Comparison of ENCODE assay signal across 34 mouse cellular contexts in genomic region chr1:18223385-18223945, GRCm38 (mm10). TPM values are rescaled to one million over a fixed set of nuclear protein-coding genes. Genes with fewer than 3 reads are reported as not detected.
DNase-seq lines count a peak whose midpoint lies in the region; ATAC-seq and TF ChIP-seq lines count a peak whose summit lies in the region.
"Had no signal": no experiment of that assay in that cellular context is flagged by ENCODE, and none has a peak within 500 bp of the region (broad histone marks: within the 10 kb centered on the region; RNA-seq: fewer than 3 reads in every experiment).

No protein-coding gene starts in this region.

- no peak overlapping the region for H3K4me3 ChIP-seq in kidney, postnatal 0 days (replicated peaks; ENCODE audit: low read depth, low read length)
- H3K4me3 ChIP-seq in embryonic facial prominence, embryonic 14.5 days (ENCODE audit: low read depth, low read length), result no peak overlapping the region
- H3K4me3 ChIP-seq: heart, embryonic 10.5 days; hindbrain, embryonic 10.5 days; limb, embryonic 15.5 days; lung, embryonic 15.5 days; megakaryocyte, embryonic 14.5 days had no signal

- no peaks in the 10 kb centered on the region for H3K27me3 ChIP-seq in kidney, postnatal 0 days (ENCODE audit: insufficient read depth, low read length)
- H3K27me3 ChIP-seq in embryonic facial prominence, embryonic 14.5 days (replicated peaks; ENCODE audit: control insufficient read depth, insufficient read depth, low read length), result no peaks in the 10 kb centered on the region
- H3K27me3 ChIP-seq: limb, embryonic 15.5 days; lung, embryonic 15.5 days; megakaryocyte, embryonic 14.5 days had no signal

- H3K4me2 ChIP-seq in kidney, postnatal 0 days (ENCODE audit: low read length), result no peak overlapping the region
- H3K4me2 ChIP-seq in embryonic facial prominence, embryonic 14.5 days (ENCODE audit: low read depth, low read length), result no peak overlapping the region
- H3K4me2 ChIP-seq: limb, embryonic 15.5 days; lung, embryonic 15.5 days had no signal

- H3K27ac ChIP-seq in kidney, postnatal 0 days, result no peak overlapping the region
- no peak overlapping the region for H3K27ac ChIP-seq in embryonic facial prominence, embryonic 14.5 days (replicated peaks; ENCODE audit: low read depth, low read length)
- H3K27ac ChIP-seq: heart, embryonic 10.5 days; hindbrain, embryonic 10.5 days; hindbrain, postnatal 0 days; limb, embryonic 15.5 days; liver, embryonic 14.5 days; lung, embryonic 15.5 days had no signal

- WGBS in kidney, postnatal 0 days, result 7% methylated on average over 3 of the region's 3 CpGs
- 27% methylated on average over 3 of the region's 3 CpGs for WGBS in embryonic facial prominence, embryonic 14.5 days

- H3K36me3 ChIP-seq in kidney, postnatal 0 days (ENCODE audit: insufficient read depth, low read length), result no peaks in the 10 kb centered on the region
- no peaks in the 10 kb centered on the region for H3K36me3 ChIP-seq in embryonic facial prominence, embryonic 14.5 days (ENCODE audit: control insufficient read depth, insufficient read depth, low read length)
- H3K36me3 ChIP-seq: heart, embryonic 10.5 days; hindbrain, embryonic 10.5 days; limb, embryonic 15.5 days; lung, embryonic 15.5 days had no signal

- no peaks in the 10 kb centered on the region for H3K4me1 ChIP-seq in kidney, postnatal 0 days (replicated peaks; ENCODE audit: insufficient read depth, low read length)
- no peaks in the 10 kb centered on the region for H3K4me1 ChIP-seq in embryonic facial prominence, embryonic 14.5 days (ENCODE audit: control insufficient read depth, insufficient read depth, low read length)
- H3K4me1 ChIP-seq: heart, embryonic 10.5 days; hindbrain, embryonic 10.5 days; limb, embryonic 15.5 days; lung, embryonic 15.5 days; megakaryocyte, embryonic 14.5 days had no signal

- no peak; the same call in 1 of the 2 replicates for ATAC-seq in kidney, postnatal 0 days (replicated peaks; ENCODE audit: low FRiP score, low read depth)
- ATAC-seq in embryonic facial prominence, embryonic 14.5 days (ENCODE audit: low read depth), result peak; percentile 47; the same call in 1 of the 2 replicates
- ATAC-seq: hindbrain, postnatal 0 days had no signal

- no peak; the same call in 1 of the 2 replicates for TF ChIP-seq CTCF in kidney, postnatal 0 days (IDR thresholded peaks at IDR 0.05; ENCODE audit: low read depth)

- H3K9me3 ChIP-seq in kidney, postnatal 0 days (replicated peaks; ENCODE audit: low read length), result no peaks in the 10 kb centered on the region
- H3K9me3 ChIP-seq in embryonic facial prominence, embryonic 14.5 days (ENCODE audit: control insufficient read depth, low read length), result no peaks in the 10 kb centered on the region
- H3K9me3 ChIP-seq: heart, embryonic 10.5 days; hindbrain, embryonic 10.5 days; limb, embryonic 15.5 days; lung, embryonic 15.5 days; megakaryocyte, embryonic 14.5 days had no signal

- H3K9ac ChIP-seq in kidney, postnatal 0 days (ENCODE audit: low read depth, low read length), result no peak overlapping the region
- H3K9ac ChIP-seq in embryonic facial prominence, embryonic 14.5 days (ENCODE audit: low read depth, low read length), result no peak overlapping the region
- H3K9ac ChIP-seq: limb, embryonic 15.5 days; liver, embryonic 14.5 days; lung, embryonic 15.5 days had no signal

- peak; percentile 23 for DNase-seq in kidney, postnatal 0 days (ENCODE audit: low spot score)
- no peak for DNase-seq in kidney, adult 8-10 months
- peak; percentile 28 for DNase-seq in embryo, embryonic 10.5 days (ENCODE audit: low spot score)
- DNase-seq in embryonic facial prominence, embryonic 14.5 days (ENCODE audit: low spot score), result peak; percentile 41
- peak; percentile 2 for DNase-seq in yolk sac, embryonic 10.5 days (ENCODE audit: low spot score)
- no peak for DNase-seq in adrenal gland, postnatal 36 days
- DNase-seq in cerebellum, adult 18-20 months, result no peak
- no peak for DNase-seq in heart, adult 18-20 months
- DNase-seq: adrenal gland, postnatal 10 days; cerebellum, postnatal 10 days; kidney, adult 9 months; kidney, postnatal 36 days; layer of hippocampus, postnatal 36 days; lung, postnatal 36 days; midbrain, embryonic 14.5 days; retina, postnatal 1 day; right cerebral cortex, postnatal 25 days; thymus, postnatal 14 days had no signal

RNA-seq across cellular contexts. Expression of gene Defb18, which starts 13.8 kb away (rescaled TPM):
- polyA plus RNA-seq in kidney, postnatal 0 days (2015; fragmentation: Nextera tagmentation; extraction: Ambion mirVana), result not detected in 2 replicates
- not detected in 2 replicates for polyA plus RNA-seq in embryonic facial prominence, embryonic 14.5 days (2014; fragmentation: Nextera tagmentation; extraction: Ambion mirVana)
- total RNA-seq in adrenal gland, postnatal 36 days (2021), result not detected
- total RNA-seq in heart, adult 18-20 months (2021), result not detected
- total RNA-seq: adrenal gland, postnatal 10 days; gastrocnemius, adult 8-10 months; hindbrain, postnatal 0 days; layer of hippocampus, adult 8-10 months; layer of hippocampus, postnatal 36 days; left cerebral cortex, postnatal 25 days had no signal
- polyA plus RNA-seq: cortical plate, adult 2 months; forebrain, embryonic 11.5 days; heart, embryonic 10.5 days; heart, postnatal 0 days; hindbrain, embryonic 10.5 days; hindbrain, postnatal 0 days; limb, embryonic 15.5 days; liver, embryonic 14.5 days; lung, embryonic 15.5 days; midbrain, embryonic 14.5 days; neural tube, embryonic 11.5 days; spleen, adult 2 months; stomach, embryonic 14.5 days had no signal

RNA-seq across cellular contexts. Expression of gene Defb41, which starts 41.5 kb away (rescaled TPM):
- polyA plus RNA-seq in kidney, postnatal 0 days (2015; fragmentation: Nextera tagmentation; extraction: Ambion mirVana), result not detected in 2 replicates
- not detected in 2 replicates for polyA plus RNA-seq in embryonic facial prominence, embryonic 14.5 days (2014; fragmentation: Nextera tagmentation; extraction: Ambion mirVana)
- not detected for total RNA-seq in adrenal gland, postnatal 36 days (2021)
- total RNA-seq in heart, adult 18-20 months (2021), result not detected
- total RNA-seq: adrenal gland, postnatal 10 days; gastrocnemius, adult 8-10 months; hindbrain, postnatal 0 days; layer of hippocampus, adult 8-10 months; layer of hippocampus, postnatal 36 days; left cerebral cortex, postnatal 25 days had no signal
- polyA plus RNA-seq: cortical plate, adult 2 months; forebrain, embryonic 11.5 days; heart, embryonic 10.5 days; heart, postnatal 0 days; hindbrain, embryonic 10.5 days; hindbrain, postnatal 0 days; limb, embryonic 15.5 days; liver, embryonic 14.5 days; lung, embryonic 15.5 days; midbrain, embryonic 14.5 days; neural tube, embryonic 11.5 days; spleen, adult 2 months; stomach, embryonic 14.5 days had no signal

Comparison
In these comparisons a context has a peak if more than half of its experiments do, and no peak if none do; other contexts are left out.
1. DNase-seq: peak in kidney, postnatal 0 days (single experiment), embryo, embryonic 10.5 days (single experiment), embryonic facial prominence, embryonic 14.5 days (single experiment) and yolk sac, embryonic 10.5 days (single experiment); none in kidney, adult 8-10 months (0 of 2), adrenal gland, postnatal 36 days (0 of 2), cerebellum, adult 18-20 months (0 of 2) and heart, adult 18-20 months (0 of 2).